Mouse (Mus musculus) limb, embryonic 14.5 days (tissue): Measurements from ENCODE around the gene Wwp2. TPM values are rescaled to one million over a fixed set of nuclear protein-coding genes. Genes with fewer than 3 reads are reported as not detected.

Source experiments
- ATAC-seq: fragments of 200-750 bp; cut with Nextera tagmentation; 2 replicates; pipeline ENCODE4 v1.8.0; 2017; ENCODE audit warnings: low read depth, moderate number of reproducible peaks, moderate TSS enrichment; ENCODE audit not compliant: low FRiP score
- DNase-seq: peaks from one replicate; pipeline ENCODE4 v3.0.0-alpha.2; 2015; ENCODE audit warnings: low spot score
- H3K27ac ChIP-seq: fragments of 300-500 bp; sonication (generic); replicated peaks from 2 replicates; pipeline ENCODE4 v1.5.1; 2014; ENCODE audit warnings: low read depth, mild to moderate bottlenecking, low read length, moderate library complexity, mixed read lengths
- H3K27me3 ChIP-seq: fragments of 300-500 bp; sonication (generic); 2 replicates; pipeline ENCODE4 v1.6.1; 2014; ENCODE audit warnings: low read length, mixed read lengths; ENCODE audit not compliant: control insufficient read depth, insufficient read depth
- H3K36me3 ChIP-seq: fragments of 300-500 bp; sonication (generic); 2 replicates; pipeline ENCODE4 v1.6.1; 2014; ENCODE audit warnings: mild to moderate bottlenecking, low read length, moderate library complexity, mixed read lengths; ENCODE audit not compliant: control insufficient read depth, insufficient read depth
- H3K4me1 ChIP-seq: fragments of 300-500 bp; sonication (generic); 2 replicates; pipeline ENCODE4 v1.6.1; 2014; ENCODE audit warnings: antibody characterized with exemption, low read length, mixed read lengths; ENCODE audit not compliant: control insufficient read depth, insufficient read depth
- H3K4me2 ChIP-seq: fragments of 300-500 bp; sonication (generic); replicated peaks from 2 replicates; pipeline ENCODE4 v1.6.1; 2014; ENCODE audit warnings: low read depth, mild to moderate bottlenecking, low read length, moderate library complexity; ENCODE audit not compliant: severe bottlenecking
- H3K4me3 ChIP-seq: fragments of 300-500 bp; sonication (generic); replicated peaks from 2 replicates; pipeline ENCODE4 v1.5.1; 2014; ENCODE audit warnings: low read length
- H3K9ac ChIP-seq: fragments of 300-500 bp; sonication (generic); 2 replicates; pipeline ENCODE4 v1.6.1; 2014; ENCODE audit warnings: mild to moderate bottlenecking, low read depth, low read length, moderate library complexity; ENCODE audit not compliant: severe bottlenecking
- H3K9me3 ChIP-seq: fragments of 300-500 bp; sonication (generic); 2 replicates; pipeline ENCODE4 v1.6.1; 2016; ENCODE audit warnings: low read length; ENCODE audit not compliant: control insufficient read depth
- POLR2A ChIP-seq: fragments of 200-500 bp; IDR thresholded peaks from 2 replicates; pipeline ENCODE4 v1.8.0; 2012; ENCODE audit warnings: inconsistent platforms, mild to moderate bottlenecking, moderate library complexity, borderline replicate concordance; ENCODE audit not compliant: insufficient read depth, insufficient read length; ENCODE audit errors: extremely low read depth
- WGBS: fragments of 180-500 bp; shearing (Covaris S2); extraction: QIAGEN DNeasy Blood & Tissue Kit; methylation state at CpG from one replicate; pipeline ENCODE4 v1.1.7; 2014; 5-methylcytosine and 5-hydroxymethylcytosine counted together
- polyA plus RNA-seq, 2 experiments: library from polyadenylated mRNA; depleted of rRNA in 1 of 2; stranded (reverse) in 1 of 2; unstranded in 1 of 2; fragments of >200 nt; fragmentation: Nextera tagmentation in 1 of 2; extraction: Ambion mirVana in 1 of 2; gene quantifications; 2 replicates each; pipeline versions ENCODE4 v1.2.1 to v1.2.3; 2012 to 2014

Wwp2 gene
- polyA plus RNA-seq, 2 experiments = 153 to 315 TPM

DNA sequence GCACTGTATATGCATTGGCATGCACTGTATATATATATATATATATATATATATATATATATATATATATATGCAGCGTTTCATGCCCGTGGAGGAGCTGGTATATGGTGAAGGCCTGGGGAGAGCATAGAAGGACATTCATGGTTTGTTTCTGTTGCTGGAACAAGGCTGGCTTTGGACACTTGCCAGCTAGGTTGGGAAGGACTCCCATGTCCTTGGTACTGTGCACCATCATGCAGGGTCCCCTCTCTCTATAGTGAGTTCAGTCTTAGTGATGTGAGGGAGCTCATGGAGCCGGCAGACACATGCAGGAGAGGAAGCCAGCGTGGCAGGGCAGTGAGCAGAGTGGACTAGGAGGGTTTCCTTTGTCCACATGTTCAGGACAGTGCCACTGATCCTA lies 52.4 kb downstream of the Wwp2 start:
- no peaks in the 10 kb centered on the region for H3K9me3 ChIP-seq
- no peak overlapping the region for H3K9ac ChIP-seq
- peaks cover 30% of the 10 kb centered on the region for H3K4me1 ChIP-seq
- H3K27me3 ChIP-seq = no peaks in the 10 kb centered on the region
- DNase-seq = no peak
- no peak for ATAC-seq
- no peak for TF ChIP-seq POLR2A
- peaks cover 3% of the 10 kb centered on the region; the same call in 1 of the 2 replicates for H3K36me3 ChIP-seq
- WGBS = 87% methylated on average over 4 of the region's 4 CpGs
- H3K4me2 ChIP-seq = no peak overlapping the region
- no peak overlapping the region for H3K4me3 ChIP-seq
- no peak overlapping the region for H3K27ac ChIP-seq

DNA sequence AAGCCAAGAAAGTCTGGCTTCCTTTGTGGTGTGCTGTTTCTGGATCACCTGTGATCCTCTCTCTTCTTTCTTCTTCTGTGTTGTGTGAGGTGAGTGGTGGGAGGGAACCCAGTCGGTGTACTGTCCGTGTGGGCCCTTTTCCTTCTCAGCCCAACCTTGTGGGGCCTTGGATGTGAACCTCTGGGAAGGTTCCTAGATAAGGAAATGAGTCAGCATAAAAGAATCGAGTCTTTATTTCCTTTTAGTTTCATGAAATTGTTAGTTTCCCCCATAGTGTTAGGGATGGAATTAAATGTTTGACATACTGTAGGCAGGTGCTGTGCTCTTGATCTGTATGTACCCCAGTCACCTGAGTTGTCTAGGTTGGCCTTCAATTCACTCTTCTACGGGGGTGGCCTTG lies 52.9 kb downstream of the Wwp2 start:
- Histone ChIP-seq H3K4me3 (no peak overlapping the region), H3K27ac (no peak overlapping the region; the same call in 1 of the 2 replicates), H3K4me2 (no peak overlapping the region), H3K9me3 (no peaks in the 10 kb centered on the region), H3K27me3 (no peaks in the 10 kb centered on the region), H3K9ac (no peak overlapping the region), H3K4me1 (peaks cover 30% of the 10 kb centered on the region), H3K36me3 (no peaks in the 10 kb centered on the region)
- no peak for ATAC-seq
- no peak for DNase-seq
- TF ChIP-seq POLR2A = no peak
- 79% methylated on average over 4 of the region's 4 CpGs for WGBS

DNA sequence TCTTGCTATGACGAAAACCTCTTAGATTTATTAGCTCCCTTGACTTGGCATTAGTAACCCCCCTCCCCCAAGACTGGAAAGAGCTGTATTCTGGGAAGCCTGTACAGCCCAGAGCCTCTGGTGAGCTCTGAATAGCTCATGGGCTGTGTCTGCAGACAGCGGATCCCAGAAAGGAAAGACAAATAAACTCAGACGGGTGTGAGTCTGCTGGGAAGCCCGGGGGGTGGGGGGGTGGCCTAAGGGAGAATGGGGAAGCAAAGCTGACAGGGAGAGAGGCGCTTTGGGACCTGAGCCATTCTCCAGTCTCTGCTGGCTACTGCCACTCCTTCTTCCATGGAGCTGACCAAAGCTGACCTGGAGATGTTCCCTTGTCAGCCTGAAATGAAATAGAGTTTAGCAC lies 53.8 kb downstream of the Wwp2 start:
- WGBS = 24% methylated on average over 5 of the region's 5 CpGs
- no peak for TF ChIP-seq POLR2A
- Histone ChIP-seq H3K27ac (peak overlapping the region; percentile 74), H3K4me2 (no peak overlapping the region), H3K27me3 (no peaks in the 10 kb centered on the region), H3K36me3 (no peaks in the 10 kb centered on the region), H3K4me1 (peaks cover 32% of the 10 kb centered on the region), H3K4me3 (no peak overlapping the region), H3K9me3 (no peaks in the 10 kb centered on the region), H3K9ac (no peak overlapping the region)
- DNase-seq (no peak), ATAC-seq (no peak)

DNA sequence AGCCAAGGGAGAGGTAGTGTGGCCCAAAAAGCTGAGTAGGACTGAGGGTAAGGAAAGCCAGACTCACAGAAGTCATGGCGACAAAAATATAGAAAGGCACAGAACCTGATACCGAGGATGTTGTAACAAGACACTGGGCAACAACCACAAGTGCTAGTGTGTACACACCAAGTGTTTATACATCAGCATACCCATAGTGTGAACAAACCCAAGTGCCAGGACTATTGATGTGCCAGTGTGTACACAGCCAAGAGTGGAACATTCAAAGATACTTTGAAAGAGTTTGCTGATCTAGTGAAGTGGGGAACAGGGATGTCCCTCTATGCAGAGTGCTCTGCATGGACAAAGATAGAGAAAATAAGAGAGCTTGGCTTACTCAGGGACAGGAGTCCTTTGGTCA lies 54.5 kb downstream of the Wwp2 start:
- no peak for DNase-seq
- Histone ChIP-seq H3K36me3 (no peaks in the 10 kb centered on the region), H3K4me2 (no peak overlapping the region), H3K27ac (peak overlapping the region; percentile 74), H3K9me3 (no peaks in the 10 kb centered on the region), H3K9ac (0 out of 2 replicates have a peak overlapping the region, but pooled peaks have one; percentile 16), H3K4me1 (peaks cover 38% of the 10 kb centered on the region), H3K27me3 (no peaks in the 10 kb centered on the region), H3K4me3 (no peak overlapping the region)
- no peak for ATAC-seq
- WGBS = 65% methylated on average over 2 of the region's 2 CpGs
- TF ChIP-seq POLR2A = no peak

DNA sequence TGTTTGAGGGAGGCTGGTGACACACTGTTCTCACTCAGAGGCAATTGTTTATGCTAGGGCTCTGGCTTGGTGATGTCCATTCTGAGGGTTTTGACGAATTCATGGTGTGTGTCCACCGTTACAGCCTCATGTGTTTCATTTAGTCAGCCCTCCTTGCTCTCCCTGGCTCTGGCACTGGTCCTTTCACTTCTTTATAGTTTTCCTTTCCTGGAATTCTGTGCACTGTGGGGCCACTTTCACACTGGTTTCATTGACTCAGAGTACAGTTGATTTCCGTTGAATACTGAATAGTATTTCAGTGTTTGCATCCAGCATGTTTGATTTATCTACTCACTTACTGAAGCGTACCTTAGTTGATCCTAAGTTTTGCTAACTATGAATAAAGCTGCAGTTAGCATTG lies 55.0 kb downstream of the Wwp2 start:
- ATAC-seq (peak; percentile 23; the same call in 1 of the 2 replicates), DNase-seq (peak; percentile 20)
- 40% methylated on average over 4 of the region's 4 CpGs for WGBS
- Histone ChIP-seq H3K4me2 (no peak overlapping the region), H3K4me1 (peaks cover 44% of the 10 kb centered on the region), H3K27me3 (no peaks in the 10 kb centered on the region), H3K4me3 (no peak overlapping the region), H3K9ac (0 out of 2 replicates have a peak overlapping the region, but pooled peaks have one; percentile 16), H3K9me3 (no peaks in the 10 kb centered on the region), H3K27ac (peak overlapping the region; percentile 74), H3K36me3 (no peaks in the 10 kb centered on the region)
- TF ChIP-seq POLR2A = no peak

DNA sequence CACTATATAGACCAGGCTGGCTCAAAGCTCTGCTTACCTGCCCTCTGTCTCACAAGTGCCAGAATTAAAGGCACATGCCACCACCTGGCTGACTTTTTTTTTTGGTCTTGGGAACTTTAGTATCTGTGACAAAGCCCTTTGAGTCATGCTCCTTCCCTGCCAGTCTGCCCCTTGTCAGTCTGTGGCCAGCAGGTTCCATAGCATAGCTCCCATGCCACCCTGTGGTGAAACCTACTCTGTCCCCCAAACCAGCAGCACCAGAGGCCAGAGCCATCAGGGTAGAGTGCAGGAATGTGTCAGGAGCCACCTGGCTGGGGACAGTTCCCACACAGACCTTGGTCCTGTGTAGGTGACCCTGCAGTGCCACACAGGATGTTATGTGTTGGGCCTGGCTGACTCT lies 55.7 kb downstream of the Wwp2 start:
- no peak for DNase-seq
- H3K27ac ChIP-seq = peak overlapping the region; percentile 74
- no peak for TF ChIP-seq POLR2A
- peaks cover 50% of the 10 kb centered on the region for H3K4me1 ChIP-seq
- H3K9ac ChIP-seq = no peak overlapping the region
- no peaks in the 10 kb centered on the region for H3K27me3 ChIP-seq
- no peak overlapping the region for H3K4me2 ChIP-seq
- H3K36me3 ChIP-seq = no peaks in the 10 kb centered on the region
- no peak for ATAC-seq
- H3K9me3 ChIP-seq = no peaks in the 10 kb centered on the region
- no peak overlapping the region for H3K4me3 ChIP-seq
